ENCODE assay signal across 17 mouse cellular contexts in the genomic region with DNA sequence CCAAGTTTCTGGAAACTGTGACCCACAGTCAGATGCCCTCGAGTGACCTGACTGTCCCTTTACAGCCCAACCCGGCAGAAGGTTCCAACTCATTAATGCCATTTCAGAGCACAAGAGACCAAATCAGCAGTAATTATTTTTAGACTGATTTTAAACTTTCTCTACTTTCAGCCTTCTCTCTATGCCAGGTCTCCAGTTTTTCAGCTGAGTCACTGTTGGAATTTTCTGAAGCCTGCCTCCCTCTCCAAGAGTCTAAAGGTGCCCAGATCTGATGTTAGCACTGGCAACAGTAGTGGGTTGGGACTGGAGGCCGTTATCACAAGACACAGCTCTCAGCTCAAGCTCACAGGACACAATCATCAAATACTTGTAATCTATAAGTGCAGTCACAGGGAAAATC. TPM values are rescaled to one million over a fixed set of nuclear protein-coding genes. Genes with fewer than 3 reads are reported as not detected.
DNase-seq lines count a peak whose midpoint lies in the region; TF ChIP-seq lines count a peak whose summit lies in the region.
"Had no signal": no experiment of that assay in that cellular context is flagged by ENCODE, and none has a peak within 500 bp of the region (broad histone marks: within the 10 kb centered on the region; RNA-seq: fewer than 3 reads in every experiment).

No protein-coding gene starts in this region.

- TF ChIP-seq CTCF in layer of hippocampus, adult 2 months (conservative IDR thresholded peaks at IDR 0.05): no peak

- DNase-seq in gastrocnemius, postnatal 25 days: peak; percentile 14
- no peak for DNase-seq in gastrocnemius, postnatal 4 days (ENCODE audit: low spot score in 2 of 2)
- DNase-seq in layer of hippocampus, adult 2 months (ENCODE audit: low spot score in 2 of 2): no peak
- no peak for DNase-seq in layer of hippocampus, postnatal 14 days (ENCODE audit: low spot score in 2 of 2)
- DNase-seq in NIH3T3 (ENCODE audit: low read depth): peak; percentile 14
- DNase-seq in fibroblast of lung, adult 2 months (ENCODE audit: low read depth): peak; percentile 58
- DNase-seq in embryo, embryonic 9.5 days (ENCODE audit: extremely low spot score): no peak
- DNase-seq: adrenal gland, adult 8-10 months; adrenal gland, postnatal 36 days; cerebellum, adult 11 months; cerebellum, adult 8-10 months; cerebellum, postnatal 14 days; gastrocnemius, postnatal 36 days had no signal

- peak overlapping the region; percentile 62 for H3K4me3 ChIP-seq in layer of hippocampus, adult 2 months
- H3K4me3 ChIP-seq: embryonic facial prominence, embryonic 13.5 days; heart, embryonic 12.5 days; hindbrain, embryonic 10.5 days; hindbrain, embryonic 15.5 days had no signal

- H3K27ac ChIP-seq in layer of hippocampus, adult 2 months: peak overlapping the region; percentile 95; the same call in 1 of the 2 replicates
- H3K27ac ChIP-seq: embryonic facial prominence, embryonic 13.5 days; hindbrain, embryonic 10.5 days; hindbrain, embryonic 15.5 days had no signal

RNA-seq across cellular contexts. Expression of a gene that starts 22.9 kb away (rescaled TPM):
- 100 to 1,000 TPM; 694 to 707 TPM for total RNA-seq in gastrocnemius, postnatal 25 days (2021)
- 1,000 to 10,000 TPM; 1,161 to 1,216 TPM for total RNA-seq in gastrocnemius, postnatal 4 days (2021)
- 100 to 1,000 TPM; 606 to 625 TPM for total RNA-seq in layer of hippocampus, adult 2 months (2021)
- total RNA-seq in layer of hippocampus, postnatal 14 days (2021): 100 to 1,000 TPM; 554 to 595 TPM

Comparison
In these comparisons a context has a peak if more than half of its experiments do, and no peak if none do; other contexts are left out.
1. DNase-seq: peak in gastrocnemius, postnatal 25 days (single experiment), NIH3T3 (single experiment) and fibroblast of lung, adult 2 months (single experiment); none in gastrocnemius, postnatal 4 days (0 of 2), layer of hippocampus, adult 2 months (0 of 2), layer of hippocampus, postnatal 14 days (0 of 2) and embryo, embryonic 9.5 days (single experiment).